Mouse (Mus musculus): Measurements from ENCODE around the gene Tns3. TPM values are rescaled to one million over a fixed set of nuclear protein-coding genes. Genes with fewer than 3 reads are reported as not detected.

The Tns3 gene
- polyA plus RNA-seq, 1 experiment from 2014 or later = 10.1 TPM

- Histone ChIP-seq H3K9ac (ENCODE audit: low read length) (no peak overlapping the region), H3K9me3 (ENCODE audit: control insufficient read depth, low read length) (no peaks in the 10 kb centered on the region), H3K27me3 (ENCODE audit: control insufficient read depth, insufficient read depth, low read length) (no peaks in the 10 kb centered on the region), H3K4me3 (ENCODE audit: low read depth, low read length) (no peak overlapping the region), H3K36me3 (ENCODE audit: control insufficient read depth, insufficient read depth, low read length) (no peaks in the 10 kb centered on the region), H3K4me1 (ENCODE audit: control insufficient read depth, insufficient read depth, low read length) (no peaks in the 10 kb centered on the region), H3K27ac (ENCODE audit: low read depth, low read length) (no peak overlapping the region), H3K4me2 (ENCODE audit: low read depth) (no peak overlapping the region)
- 66% methylated on average over 7 of the region's 7 CpGs for WGBS
- no peak for DNase-seq (ENCODE audit: low spot score)
- no peak for ATAC-seq (ENCODE audit: insufficient read depth, low FRiP score, low TSS enrichment)
Observed at GRCm38 (mm10) chr11:8634728-8635410, 29.5 kb downstream of the Tns3 start.

GRCm38 (mm10) chr11:8632163-8632562 lies 32.2 kb downstream of the Tns3 start:
- Histone ChIP-seq H3K27ac (ENCODE audit: low read depth, low read length) (no peak overlapping the region), H3K4me2 (ENCODE audit: low read depth) (no peak overlapping the region), H3K9me3 (ENCODE audit: control insufficient read depth, low read length) (no peaks in the 10 kb centered on the region), H3K27me3 (ENCODE audit: control insufficient read depth, insufficient read depth, low read length) (no peaks in the 10 kb centered on the region), H3K9ac (ENCODE audit: low read length) (no peak overlapping the region), H3K36me3 (ENCODE audit: control insufficient read depth, insufficient read depth, low read length) (no peaks in the 10 kb centered on the region), H3K4me1 (ENCODE audit: control insufficient read depth, insufficient read depth, low read length) (no peaks in the 10 kb centered on the region), H3K4me3 (ENCODE audit: low read depth, low read length) (no peak overlapping the region)
- ATAC-seq (ENCODE audit: insufficient read depth, low FRiP score, low TSS enrichment) (no peak), DNase-seq (ENCODE audit: low spot score) (no peak)
- 88% methylated on average over 5 of the region's 5 CpGs for WGBS

- no peaks in the 10 kb centered on the region for H3K27me3 ChIP-seq (ENCODE audit: control insufficient read depth, insufficient read depth, low read length)
- H3K4me2 ChIP-seq (ENCODE audit: low read depth) = no peak overlapping the region
- no peaks in the 10 kb centered on the region for H3K4me1 ChIP-seq (ENCODE audit: control insufficient read depth, insufficient read depth, low read length)
- no peaks in the 10 kb centered on the region for H3K36me3 ChIP-seq (ENCODE audit: control insufficient read depth, insufficient read depth, low read length)
- no peak overlapping the region for H3K9ac ChIP-seq (ENCODE audit: low read length)
- WGBS = 81% methylated on average over 8 of the region's 8 CpGs
- H3K9me3 ChIP-seq (ENCODE audit: control insufficient read depth, low read length) = no peaks in the 10 kb centered on the region
- H3K27ac ChIP-seq (ENCODE audit: low read depth, low read length) = no peak overlapping the region
- ATAC-seq (ENCODE audit: insufficient read depth, low FRiP score, low TSS enrichment) (no peak), DNase-seq (ENCODE audit: low spot score) (no peak)
- H3K4me3 ChIP-seq (ENCODE audit: low read depth, low read length) = no peak overlapping the region
Observed at GRCm38 (mm10) chr11:8629862-8630390, 34.4 kb downstream of the Tns3 start.

- Histone ChIP-seq H3K4me2 (ENCODE audit: low read depth) (no peak overlapping the region), H3K36me3 (ENCODE audit: control insufficient read depth, insufficient read depth, low read length) (no peaks in the 10 kb centered on the region), H3K9me3 (ENCODE audit: control insufficient read depth, low read length) (no peaks in the 10 kb centered on the region), H3K27me3 (ENCODE audit: control insufficient read depth, insufficient read depth, low read length) (no peaks in the 10 kb centered on the region), H3K4me1 (ENCODE audit: control insufficient read depth, insufficient read depth, low read length) (no peaks in the 10 kb centered on the region), H3K4me3 (ENCODE audit: low read depth, low read length) (no peak overlapping the region), H3K27ac (ENCODE audit: low read depth, low read length) (no peak overlapping the region), H3K9ac (ENCODE audit: low read length) (no peak overlapping the region)
- DNase-seq (ENCODE audit: low spot score) (no peak), ATAC-seq (ENCODE audit: insufficient read depth, low FRiP score, low TSS enrichment) (no peak)
- WGBS = 93% methylated on average over 5 of the region's 5 CpGs
Observed at GRCm38 (mm10) chr11:8629326-8629725, 35.0 kb downstream of the Tns3 start.

- Histone ChIP-seq H3K9ac (ENCODE audit: low read length) (no peak overlapping the region), H3K27me3 (ENCODE audit: control insufficient read depth, insufficient read depth, low read length) (no peaks in the 10 kb centered on the region), H3K4me3 (ENCODE audit: low read depth, low read length) (no peak overlapping the region), H3K4me2 (ENCODE audit: low read depth) (no peak overlapping the region), H3K4me1 (ENCODE audit: control insufficient read depth, insufficient read depth, low read length) (no peaks in the 10 kb centered on the region), H3K9me3 (ENCODE audit: control insufficient read depth, low read length) (no peaks in the 10 kb centered on the region), H3K27ac (ENCODE audit: low read depth, low read length) (no peak overlapping the region), H3K36me3 (ENCODE audit: control insufficient read depth, insufficient read depth, low read length) (no peaks in the 10 kb centered on the region)
- no peak for ATAC-seq (ENCODE audit: insufficient read depth, low FRiP score, low TSS enrichment)
- 68% methylated on average over 10 of the region's 10 CpGs for WGBS
- no peak for DNase-seq (ENCODE audit: low spot score)
Observed at GRCm38 (mm10) chr11:8628846-8629253, 35.5 kb downstream of the Tns3 start.

GRCm38 (mm10) chr11:8627156-8627555 lies 37.2 kb downstream of the Tns3 start:
- H3K36me3 ChIP-seq (ENCODE audit: control insufficient read depth, insufficient read depth, low read length) = no peaks in the 10 kb centered on the region
- no peak overlapping the region for H3K27ac ChIP-seq (ENCODE audit: low read depth, low read length)
- 88% methylated on average over 6 of the region's 6 CpGs for WGBS
- DNase-seq (ENCODE audit: low spot score) (no peak), ATAC-seq (ENCODE audit: insufficient read depth, low FRiP score, low TSS enrichment) (no peak)
- H3K4me1 ChIP-seq (ENCODE audit: control insufficient read depth, insufficient read depth, low read length) = no peaks in the 10 kb centered on the region
- H3K9me3 ChIP-seq (ENCODE audit: control insufficient read depth, low read length) = no peaks in the 10 kb centered on the region
- no peak overlapping the region for H3K4me2 ChIP-seq (ENCODE audit: low read depth)
- no peak overlapping the region for H3K4me3 ChIP-seq (ENCODE audit: low read depth, low read length)
- no peaks in the 10 kb centered on the region for H3K27me3 ChIP-seq (ENCODE audit: control insufficient read depth, insufficient read depth, low read length)
- H3K9ac ChIP-seq (ENCODE audit: low read length) = no peak overlapping the region

GRCm38 (mm10) chr11:8626715-8627114 lies 37.6 kb downstream of the Tns3 start:
- 87% methylated on average over 6 of the region's 6 CpGs for WGBS

GRCm38 (mm10) chr11:8625915-8626604 lies 38.3 kb downstream of the Tns3 start:
- no peaks in the 10 kb centered on the region for H3K4me1 ChIP-seq (ENCODE audit: control insufficient read depth, insufficient read depth, low read length)

More at GRCm38 (mm10) chr11:8626715-8627114, 37.6 kb downstream of the Tns3 start:
- no peaks in the 10 kb centered on the region for H3K4me1 ChIP-seq (ENCODE audit: control insufficient read depth, insufficient read depth, low read length)
- DNase-seq (ENCODE audit: low spot score) = no peak
- no peak overlapping the region for H3K27ac ChIP-seq (ENCODE audit: low read depth, low read length)
- ATAC-seq (ENCODE audit: insufficient read depth, low FRiP score, low TSS enrichment) = no peak
- no peak overlapping the region for H3K4me3 ChIP-seq (ENCODE audit: low read depth, low read length)
- no peak overlapping the region for H3K4me2 ChIP-seq (ENCODE audit: low read depth)
- H3K9ac ChIP-seq (ENCODE audit: low read length) = no peak overlapping the region
- no peaks in the 10 kb centered on the region for H3K9me3 ChIP-seq (ENCODE audit: control insufficient read depth, low read length)
- H3K27me3 ChIP-seq (ENCODE audit: control insufficient read depth, insufficient read depth, low read length) = no peaks in the 10 kb centered on the region
- H3K36me3 ChIP-seq (ENCODE audit: control insufficient read depth, insufficient read depth, low read length) = no peaks in the 10 kb centered on the region

GRCm38 (mm10) chr11:8625451-8625850 lies 38.9 kb downstream of the Tns3 start:
- H3K9ac ChIP-seq (ENCODE audit: low read length) = no peak overlapping the region
- WGBS = 42% methylated on average over 6 of the region's 6 CpGs
- DNase-seq (ENCODE audit: low spot score) (peak; percentile 33), ATAC-seq (ENCODE audit: insufficient read depth, low FRiP score, low TSS enrichment) (no peak)
- no peaks in the 10 kb centered on the region for H3K36me3 ChIP-seq (ENCODE audit: control insufficient read depth, insufficient read depth, low read length)
- no peak overlapping the region for H3K4me3 ChIP-seq (ENCODE audit: low read depth, low read length)
- no peaks in the 10 kb centered on the region for H3K9me3 ChIP-seq (ENCODE audit: control insufficient read depth, low read length)
- H3K27ac ChIP-seq (ENCODE audit: low read depth, low read length) = no peak overlapping the region
- H3K4me1 ChIP-seq (ENCODE audit: control insufficient read depth, insufficient read depth, low read length) = no peaks in the 10 kb centered on the region
- H3K4me2 ChIP-seq (ENCODE audit: low read depth) = no peak overlapping the region
- H3K27me3 ChIP-seq (ENCODE audit: control insufficient read depth, insufficient read depth, low read length) = no peaks in the 10 kb centered on the region

More at GRCm38 (mm10) chr11:8625915-8626604, 38.3 kb downstream of the Tns3 start:
- H3K27me3 ChIP-seq (ENCODE audit: control insufficient read depth, insufficient read depth, low read length) = no peaks in the 10 kb centered on the region
- H3K36me3 ChIP-seq (ENCODE audit: control insufficient read depth, insufficient read depth, low read length) = no peaks in the 10 kb centered on the region
- H3K9me3 ChIP-seq (ENCODE audit: control insufficient read depth, low read length) = no peaks in the 10 kb centered on the region
- no peak overlapping the region for H3K4me2 ChIP-seq (ENCODE audit: low read depth)
- H3K4me3 ChIP-seq (ENCODE audit: low read depth, low read length) = no peak overlapping the region
- DNase-seq (ENCODE audit: low spot score) = no peak
- ATAC-seq (ENCODE audit: insufficient read depth, low FRiP score, low TSS enrichment) = no peak
- no peak overlapping the region for H3K9ac ChIP-seq (ENCODE audit: low read length)
- 60% methylated on average over 10 of the region's 10 CpGs for whole genome bisulfite sequencing
- H3K27ac ChIP-seq (ENCODE audit: low read depth, low read length) = no peak overlapping the region
